Mouse (Mus musculus): ENCODE results near the gene Smarcc1. TPM values are rescaled to one million over a fixed set of nuclear protein-coding genes. Genes with fewer than 3 reads are reported as not detected.

Smarcc1 gene
- polyA plus RNA-seq (2017; shearing (Covaris generic)), result 45.3 TPM

GRCm38 (mm10) chr9:110116977-110117778 is at the start of gene Smarcc1:
Gene Smarcc1 (plus strand): TSS chr9:110117708.

DNA sequence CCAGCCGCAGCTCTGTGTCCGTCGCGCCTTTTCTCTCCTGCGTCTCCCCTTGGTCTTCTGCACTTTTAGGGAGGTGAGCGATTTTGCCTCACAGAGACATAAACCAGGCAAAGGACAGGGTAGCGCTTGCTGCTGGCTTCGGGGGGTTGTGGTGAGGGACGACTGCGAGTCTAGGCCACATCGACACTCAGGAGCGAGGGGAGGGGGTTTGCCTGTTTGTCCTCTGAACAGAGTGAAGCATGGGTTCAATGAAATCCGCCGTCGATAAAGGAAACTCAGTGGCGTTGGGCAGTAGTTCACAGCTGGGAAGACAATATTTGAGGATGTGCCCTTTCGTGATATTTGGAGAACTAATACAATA is 251 bp downstream of the Smarcc1 start, which contains the start of gene Dhx30:
TSS of gene Dhx30 (minus strand) at position 52 of the 361 bp plus-strand sequence.

GRCm38 (mm10) chr9:110243221-110243833 is 125.8 kb downstream of the Smarcc1 start, which contains the start of gene Cspg5:
Gene Cspg5 (plus strand): TSS chr9:110243783.

Other genes with a start within 250 kb of the Smarcc1 start
- gene Cdc25a, start 242.1 kb upstream of the Smarcc1 start, polyA plus RNA-seq (2017; shearing (Covaris generic)), result 9.8 TPM
- gene Map4, start 186.2 kb upstream of the Smarcc1 start, polyA plus RNA-seq (2017; shearing (Covaris generic)), result 77.7 TPM
- 164 TPM for gene Dhx30, start 122 bp downstream of the Smarcc1 start, polyA plus RNA-seq (2017; shearing (Covaris generic))
- gene Cspg5, start 126.1 kb downstream of the Smarcc1 start, polyA plus RNA-seq (2017; shearing (Covaris generic)), result not detected
- gene Elp6, start 187.5 kb downstream of the Smarcc1 start, polyA plus RNA-seq (2017; shearing (Covaris generic)), result 16.1 TPM
- gene Scap, start 215.6 kb downstream of the Smarcc1 start, polyA plus RNA-seq (2017; shearing (Covaris generic)), result 43.2 TPM

Measured in inflammation-experienced regulatory T-cells, adult 16 weeks (primary cell).